Mouse (Mus musculus) myocyte (in vitro differentiated cells): ENCODE results near the gene Rbp1.

Source experiments
- CEBPB ChIP-seq: IDR thresholded peaks from 2 replicates; pipeline ENCODE4 v1.6.1; 2011; ENCODE audit warnings: mild to moderate bottlenecking, moderate library complexity; ENCODE audit not compliant: poor library complexity, insufficient read depth, severe bottlenecking
- E2F4 ChIP-seq: IDR thresholded peaks from one replicate; pipeline ENCODE4 v1.6.1; 2011; ENCODE audit warnings: mild to moderate bottlenecking, control low read depth, moderate library complexity; ENCODE audit not compliant: insufficient read depth
- MYOD1 ChIP-seq, 3 experiments: IDR thresholded peaks; one replicate each; pipeline ENCODE4 v1.6.1; 2011; ENCODE audit warnings: control low read depth in 2 of 3, low read depth in 2 of 3, mild to moderate bottlenecking in 2 of 3, moderate library complexity in 1 of 3; ENCODE audit not compliant: insufficient read length in 2 of 3, control insufficient read depth in 1 of 3
- POLR2A ChIP-seq: IDR thresholded peaks from one replicate; pipeline ENCODE4 v1.6.1; 2011; ENCODE audit warnings: low read depth, mild to moderate bottlenecking, control low read depth, moderate library complexity; ENCODE audit not compliant: insufficient read length
- POLR2AphosphoS2 ChIP-seq: IDR thresholded peaks from one replicate; pipeline ENCODE4 v1.6.1; 2011; ENCODE audit warnings: low read depth, control low read depth; ENCODE audit not compliant: insufficient read length
- TCF12 ChIP-seq: IDR thresholded peaks from one replicate; pipeline ENCODE4 v1.6.1; 2011; ENCODE audit warnings: mild to moderate bottlenecking, control low read depth; ENCODE audit not compliant: poor library complexity, insufficient read depth, severe bottlenecking
- USF1 ChIP-seq: IDR thresholded peaks from one replicate; pipeline ENCODE4 v1.6.1; 2011; ENCODE audit warnings: low read depth, mild to moderate bottlenecking, control low read depth, moderate library complexity

DNA sequence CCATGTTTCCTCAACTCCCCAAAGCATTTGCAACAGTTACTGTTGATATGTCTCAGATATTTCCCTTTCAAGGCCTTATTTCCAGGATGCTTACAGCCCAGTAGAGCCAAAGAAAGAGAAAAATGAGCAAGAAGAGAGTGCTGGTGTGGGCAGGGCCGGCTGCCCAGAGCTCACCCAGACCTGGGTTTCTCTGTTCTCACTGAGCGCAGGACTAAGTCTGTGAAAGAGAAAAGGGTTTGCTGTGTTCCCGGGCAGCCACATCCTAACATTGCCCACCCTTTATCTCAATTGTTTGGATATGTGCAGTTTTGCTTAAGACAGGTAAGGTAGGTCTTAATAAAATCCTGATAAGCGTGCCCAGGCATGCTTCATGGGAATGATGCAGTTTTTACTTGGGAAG, 43.0 kb upstream of the Rbp1 start:
- TF ChIP-seq POLR2A = no peak
- no peak for TF ChIP-seq TCF12
- no peak for TF ChIP-seq MYOD1 (IDR thresholded peaks at IDR 0.05; ENCODE audit: control insufficient read depth in 1 of 3, insufficient read length in 2 of 3, low read depth in 2 of 3)
- TF ChIP-seq USF1 = no peak
- no peak for TF ChIP-seq E2F4
- no peak for TF ChIP-seq POLR2AphosphoS2
- no peak for TF ChIP-seq CEBPB
